Mouse (Mus musculus) brown adipose tissue, adult 24 weeks (tissue): ENCODE results near the gene Pax9. TPM values are rescaled to one million over a fixed set of nuclear protein-coding genes. Genes with fewer than 3 reads are reported as not detected.

Source experiments
- H3K27ac ChIP-seq: fragments of 200-500 bp; replicated peaks from 2 replicates; pipeline ENCODE4 v1.5.1; 2012; ENCODE audit warnings: low read depth, mild to moderate bottlenecking, low read length
- H3K4me1 ChIP-seq: fragments of 200-500 bp; 2 replicates; pipeline ENCODE4 v1.6.1; 2012; ENCODE audit warnings: low read length, mixed read lengths; ENCODE audit not compliant: control insufficient read depth, insufficient read depth, insufficient read length
- H3K4me3 ChIP-seq: fragments of 200-500 bp; 2 replicates; pipeline ENCODE4 v1.5.1; 2012; ENCODE audit warnings: low read depth, mild to moderate bottlenecking, low read length, moderate library complexity; ENCODE audit not compliant: insufficient read depth
- polyA plus RNA-seq: library from polyadenylated mRNA; stranded (reverse); fragments of >200 nt; gene quantifications from 2 replicates; pipeline ENCODE4 v1.2.4, GENCODE M21; 2012; ENCODE audit not compliant: missing spikeins, insufficient read depth, insufficient read length

Pax9 gene
- polyA plus RNA-seq, 1 experiment = not detected

GRCm38 (mm10) chr12:56693411-56694098 is 2.0 kb downstream of the Pax9 start:
- 0 out of 2 replicates have a peak, but pooled peaks cover 3% of the 10 kb centered on the region for H3K4me1 ChIP-seq

GRCm38 (mm10) chr12:56694361-56694760 is 2.8 kb downstream of the Pax9 start:
- Histone ChIP-seq H3K4me3 (no peak overlapping the region), H3K27ac (no peak overlapping the region), H3K4me1 (0 out of 2 replicates have a peak, but pooled peaks cover 3% of the 10 kb centered on the region)

More at GRCm38 (mm10) chr12:56693411-56694098, 2.0 kb downstream of the Pax9 start:
- Histone ChIP-seq H3K4me3 (no peak overlapping the region), H3K27ac (no peak overlapping the region)

GRCm38 (mm10) chr12:56694936-56695335 is 3.4 kb downstream of the Pax9 start:
- Histone ChIP-seq H3K27ac (no peak overlapping the region), H3K4me1 (0 out of 2 replicates have a peak, but pooled peaks cover 3% of the 10 kb centered on the region), H3K4me3 (no peak overlapping the region)

- peak overlapping the region; percentile 25; the same call in 1 of the 2 replicates for H3K4me3 ChIP-seq
- H3K27ac ChIP-seq = no peak overlapping the region
- H3K4me1 ChIP-seq = 0 out of 2 replicates have a peak, but pooled peaks cover 3% of the 10 kb centered on the region
Observed at GRCm38 (mm10) chr12:56695358-56696173, 4.0 kb downstream of the Pax9 start.

- Histone ChIP-seq H3K27ac (no peak overlapping the region), H3K4me3 (peak overlapping the region; percentile 25; the same call in 1 of the 2 replicates), H3K4me1 (0 out of 2 replicates have a peak, but pooled peaks cover 3% of the 10 kb centered on the region)
Observed at GRCm38 (mm10) chr12:56696174-56697010, 4.8 kb downstream of the Pax9 start.

DNA sequence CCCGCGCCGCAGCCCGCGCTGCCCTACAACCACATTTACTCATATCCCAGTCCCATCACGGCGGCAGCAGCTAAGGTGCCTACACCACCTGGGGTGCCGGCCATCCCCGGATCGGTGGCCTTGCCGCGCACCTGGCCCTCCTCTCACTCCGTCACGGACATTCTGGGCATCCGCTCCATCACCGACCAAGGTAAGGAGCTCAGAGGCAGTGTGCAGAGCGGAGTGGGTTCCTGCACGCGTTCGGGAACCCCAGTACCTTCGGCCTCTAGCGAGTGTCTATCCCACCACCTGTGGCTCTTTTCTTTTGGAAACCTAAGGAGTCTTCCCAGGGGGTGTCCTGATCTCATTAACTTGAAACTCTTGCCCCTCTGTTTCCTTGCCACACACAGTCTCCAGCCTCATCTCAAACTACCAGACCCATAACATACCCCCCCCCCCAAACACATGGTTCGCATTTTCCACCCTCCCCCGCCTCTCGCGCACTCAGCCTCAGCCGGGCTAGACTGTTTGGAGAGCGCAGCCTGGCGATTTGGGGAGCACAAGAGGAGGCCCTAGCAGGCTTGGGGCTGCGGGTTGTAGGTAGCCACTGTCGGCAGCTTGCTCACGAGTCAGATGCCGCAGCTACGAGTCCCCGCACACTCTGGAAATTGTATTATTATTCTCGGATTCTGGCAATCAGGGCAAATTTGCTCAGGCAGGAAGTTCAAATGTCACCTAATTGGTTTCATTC is 5.6 kb downstream of the Pax9 start:
- 0 out of 2 replicates have a peak, but pooled peaks cover 3% of the 10 kb centered on the region for H3K4me1 ChIP-seq
- H3K4me3 ChIP-seq = no peak overlapping the region
- H3K27ac ChIP-seq = no peak overlapping the region

DNA sequence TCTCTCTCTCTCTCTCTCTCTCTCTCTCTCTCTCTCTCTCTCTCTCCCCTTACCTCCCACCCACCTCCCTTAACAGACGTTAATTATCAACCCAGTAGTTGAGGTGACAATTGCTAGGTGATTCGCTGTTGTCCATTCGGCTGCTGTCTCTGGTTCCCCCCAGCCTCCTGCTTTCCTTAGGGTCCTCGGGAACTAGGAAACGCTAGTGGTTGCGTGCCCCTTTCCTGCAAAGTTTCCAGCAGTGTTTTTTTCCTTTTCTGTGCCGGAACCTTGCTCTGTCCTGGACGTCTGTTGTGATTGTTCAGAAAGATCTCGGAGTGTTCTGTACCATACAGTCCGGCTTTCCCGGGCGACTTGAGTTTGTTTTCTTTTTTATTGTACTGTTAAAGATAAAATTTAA is 6.2 kb downstream of the Pax9 start:
- no peak overlapping the region for H3K27ac ChIP-seq
- H3K4me1 ChIP-seq = 0 out of 2 replicates have a peak, but pooled peaks cover 3% of the 10 kb centered on the region
- H3K4me3 ChIP-seq = no peak overlapping the region

- Histone ChIP-seq H3K4me1 (0 out of 2 replicates have a peak, but pooled peaks cover 3% of the 10 kb centered on the region), H3K27ac (no peak overlapping the region), H3K4me3 (no peak overlapping the region)
Observed at GRCm38 (mm10) chr12:56698191-56698980, 6.8 kb downstream of the Pax9 start.

GRCm38 (mm10) chr12:56699351-56699750 is 7.8 kb downstream of the Pax9 start:
- Histone ChIP-seq H3K4me1 (0 out of 2 replicates have a peak, but pooled peaks cover 3% of the 10 kb centered on the region), H3K4me3 (no peak overlapping the region), H3K27ac (no peak overlapping the region)

- no peak overlapping the region for H3K4me3 ChIP-seq
- H3K27ac ChIP-seq = no peak overlapping the region
- H3K4me1 ChIP-seq = 0 out of 2 replicates have a peak, but pooled peaks cover 3% of the 10 kb centered on the region
Observed at GRCm38 (mm10) chr12:56699915-56700900, 8.6 kb downstream of the Pax9 start.

DNA sequence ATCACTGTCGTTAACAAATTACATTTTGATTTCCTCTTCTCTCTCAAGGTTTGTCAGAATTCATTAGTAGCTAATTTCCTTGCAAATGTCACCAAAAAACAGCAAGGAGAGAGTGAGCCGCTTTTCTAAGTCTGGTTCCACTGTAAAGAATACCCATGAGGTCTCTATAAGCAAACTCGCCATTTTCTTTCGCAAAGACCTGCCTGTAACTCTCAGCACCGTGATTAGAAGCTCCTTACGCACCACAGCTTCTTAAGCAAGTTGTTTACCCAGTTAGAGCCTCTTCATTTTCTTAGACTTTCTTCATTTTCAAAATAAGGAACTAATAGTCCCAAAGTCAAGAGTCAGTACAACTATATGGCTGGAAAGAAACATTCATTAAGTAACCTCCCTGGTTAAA is 9.4 kb downstream of the Pax9 start:
- Histone ChIP-seq H3K4me3 (no peak overlapping the region), H3K4me1 (0 out of 2 replicates have a peak, but pooled peaks cover 3% of the 10 kb centered on the region), H3K27ac (no peak overlapping the region)

GRCm38 (mm10) chr12:56717971-56718706 is 26.6 kb downstream of the Pax9 start:
- H3K4me3 ChIP-seq = no peak overlapping the region
- no peak overlapping the region for H3K27ac ChIP-seq
- H3K4me1 ChIP-seq = no peaks in the 10 kb centered on the region
